Mouse (Mus musculus) lung, postnatal 4 days (tissue): ENCODE measurements around the gene Samd4b.
"Not testable (repeated sequence)": the region's sequence is repeated elsewhere in the genome, so short reads cannot be mapped to it uniquely, and the experiment has no call there.

Experiments used
- DNase-seq, 2 experiments: peaks; one replicate each; pipeline ENCODE4 v3.0.0; 2021

The Samd4b gene

DNA sequence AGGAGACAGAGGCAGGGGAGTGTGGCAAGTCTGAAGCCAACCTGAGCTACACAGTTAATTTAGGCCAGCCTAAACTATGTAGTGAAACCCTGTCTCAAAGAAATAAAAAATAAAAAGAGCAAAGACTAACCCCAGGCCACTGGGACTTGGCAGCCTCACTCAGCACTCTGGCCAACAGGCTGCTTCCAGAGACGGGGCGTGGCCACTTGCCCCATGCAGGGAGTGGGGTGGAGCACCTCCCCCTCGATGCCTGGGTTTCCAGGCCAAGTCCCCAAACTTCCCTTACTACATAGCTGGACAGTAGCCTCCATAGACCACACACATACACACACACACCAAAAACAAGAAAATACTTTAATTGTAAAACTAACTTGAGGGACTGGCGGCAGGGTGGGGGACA, 39.5 kb downstream of the Samd4b start:
- DNase-seq: peak; percentile 72 to 87

DNA sequence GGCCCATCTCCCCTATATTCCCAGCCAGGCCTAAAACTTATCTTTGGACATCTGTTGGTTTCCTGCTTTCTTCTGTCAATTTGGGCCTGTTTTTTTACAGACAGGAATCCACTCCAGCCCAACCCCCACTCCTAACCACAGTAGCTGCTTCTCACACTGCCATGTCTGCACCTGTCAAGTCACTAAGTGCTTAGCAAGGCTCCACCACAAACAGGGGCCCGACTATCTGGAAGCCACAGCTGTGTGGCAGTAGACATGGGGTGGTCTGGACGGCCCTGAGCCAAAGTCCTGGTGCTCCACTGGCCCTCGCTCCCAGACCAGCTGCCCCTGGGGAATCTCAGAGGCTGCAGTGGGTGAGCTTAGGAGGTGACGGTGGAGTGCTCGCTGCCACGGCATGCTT, 40.2 kb downstream of the Samd4b start:
- DNase-seq: no peak

DNA sequence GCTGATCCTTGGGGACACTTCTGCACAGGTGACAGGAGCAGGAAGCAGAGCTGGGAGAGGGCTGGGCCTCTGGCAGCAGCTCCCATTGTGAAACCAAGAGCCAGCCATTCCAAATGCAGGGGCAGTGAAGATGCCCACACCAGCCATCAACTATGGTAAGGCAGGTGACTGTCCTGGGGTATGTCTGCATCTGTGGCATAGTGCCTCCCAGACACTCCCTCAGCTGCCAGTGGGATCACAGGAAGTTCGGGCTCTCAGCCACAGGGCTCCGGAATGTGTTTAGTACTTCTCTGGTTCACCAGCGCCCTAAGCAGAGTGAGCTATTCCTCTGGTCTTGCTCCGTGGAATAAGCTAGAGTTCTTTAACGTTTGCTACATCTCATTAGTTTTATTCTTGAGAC, 40.9 kb downstream of the Samd4b start:
- DNase-seq: no peak

DNA sequence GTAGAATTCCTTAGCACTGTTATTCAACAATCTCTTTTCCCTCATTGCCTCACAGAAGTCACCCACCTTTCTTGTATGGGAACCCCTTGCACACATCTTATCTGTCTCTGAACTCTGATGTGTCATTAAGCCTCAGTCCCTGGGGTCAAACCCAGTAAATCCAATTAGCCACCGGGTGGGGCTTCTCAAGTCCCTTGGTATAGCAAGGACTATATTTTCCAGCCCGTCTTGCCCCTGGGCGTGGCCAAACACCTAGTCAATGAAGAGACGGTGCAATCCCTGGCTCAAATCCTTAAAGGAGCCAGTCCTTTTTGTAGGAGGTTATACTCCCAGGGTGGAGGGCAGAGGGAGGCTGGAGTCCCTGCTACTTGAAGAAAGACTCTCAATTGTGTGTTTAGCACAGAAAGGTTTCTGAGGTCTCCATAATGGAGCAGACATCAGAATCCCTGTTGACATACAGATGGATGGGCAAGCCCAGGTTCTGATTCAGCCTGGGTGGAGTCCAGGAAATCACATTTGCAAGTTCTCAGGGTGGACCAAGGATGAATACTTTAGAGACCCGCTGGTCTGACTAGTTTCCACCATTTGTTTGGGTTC, 41.9 kb downstream of the Samd4b start:
- no peak for DNase-seq

DNA sequence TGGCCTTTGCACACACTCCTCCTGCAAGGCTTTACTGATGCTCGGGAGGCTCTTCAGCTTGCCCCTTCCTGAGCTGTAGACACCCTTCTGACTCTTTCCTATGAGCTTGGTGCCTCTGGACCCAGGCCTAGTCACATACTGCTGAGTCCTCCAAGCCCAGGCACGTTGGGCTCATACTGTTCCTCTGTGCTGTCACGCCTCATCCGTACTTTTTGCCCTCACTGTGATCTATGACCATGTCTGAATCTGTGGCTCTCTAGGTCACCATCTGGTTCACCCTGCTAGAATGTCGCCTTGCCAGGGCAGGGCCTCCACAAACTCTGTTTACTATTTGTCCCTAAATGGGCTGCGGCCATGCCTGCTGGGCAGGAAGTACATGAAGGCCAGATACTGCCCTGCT, 44.9 kb downstream of the Samd4b start:
- DNase-seq: no peak

DNA sequence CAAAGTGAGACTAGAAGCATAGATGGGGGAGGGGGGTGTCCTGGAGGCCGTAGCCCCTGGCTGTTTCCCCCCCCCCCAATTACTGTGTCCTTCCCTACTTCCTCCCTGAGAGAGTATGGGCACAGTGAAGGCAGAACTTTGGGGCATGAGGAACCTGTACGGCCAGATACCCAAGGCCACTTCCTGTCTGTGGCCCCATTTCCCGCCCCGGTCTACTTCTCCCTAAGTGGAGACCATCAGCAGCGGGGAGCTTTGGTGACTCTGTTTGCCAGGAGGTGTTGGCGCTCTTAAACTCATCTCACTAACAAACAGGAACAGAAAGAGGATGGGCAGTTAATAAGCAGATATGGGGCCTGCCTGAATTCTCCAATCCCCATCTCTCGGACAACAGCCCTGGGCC, 50.3 kb downstream of the Samd4b start:
- no peak for DNase-seq

DNA sequence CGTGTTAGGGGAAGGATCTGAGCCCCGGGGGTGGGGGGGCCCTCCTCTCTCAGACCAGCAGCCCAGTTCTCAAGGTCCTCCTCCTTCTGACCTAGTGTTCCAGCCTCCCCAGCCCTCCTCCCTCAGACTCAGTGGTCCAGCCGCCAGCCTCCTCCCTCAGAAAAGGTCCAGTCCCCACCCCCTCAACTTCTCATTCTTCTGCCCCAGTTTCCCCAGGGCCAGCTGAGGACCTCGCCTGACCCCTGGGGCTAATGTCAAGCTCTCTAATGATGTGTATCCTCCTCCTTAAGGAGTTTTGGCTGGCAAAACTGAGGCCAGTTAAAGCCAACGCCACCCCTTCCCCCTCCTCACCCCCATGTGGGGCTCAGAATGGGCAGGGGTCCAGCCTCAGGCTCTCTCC, 50.8 kb downstream of the Samd4b start, which contains the start of gene Nccrp1:
TSS of gene Nccrp1 (minus strand) at position 101 of the 400 bp plus-strand sequence.
- no peak for DNase-seq

DNA sequence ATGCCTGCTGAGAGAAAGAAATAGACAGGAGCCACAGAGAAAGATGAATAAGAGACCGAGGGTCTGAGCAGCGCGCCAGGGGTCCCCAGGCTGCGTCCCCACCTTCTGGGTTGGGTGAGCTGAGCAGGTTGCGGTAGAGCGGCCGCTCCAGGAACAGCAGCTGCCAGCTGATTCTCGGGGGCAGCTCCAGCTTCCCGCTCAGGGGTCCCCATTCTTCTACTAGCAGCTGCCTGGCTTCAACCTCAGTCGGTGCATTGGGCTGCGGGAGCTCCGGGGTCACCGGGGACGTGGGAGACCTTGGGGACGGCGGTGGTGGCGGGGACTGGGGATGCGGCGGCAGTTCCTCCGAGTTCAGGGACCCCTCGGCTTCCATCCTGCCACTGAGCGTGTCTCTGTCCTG, 51.3 kb downstream of the Samd4b start:
- no peak for DNase-seq

DNA sequence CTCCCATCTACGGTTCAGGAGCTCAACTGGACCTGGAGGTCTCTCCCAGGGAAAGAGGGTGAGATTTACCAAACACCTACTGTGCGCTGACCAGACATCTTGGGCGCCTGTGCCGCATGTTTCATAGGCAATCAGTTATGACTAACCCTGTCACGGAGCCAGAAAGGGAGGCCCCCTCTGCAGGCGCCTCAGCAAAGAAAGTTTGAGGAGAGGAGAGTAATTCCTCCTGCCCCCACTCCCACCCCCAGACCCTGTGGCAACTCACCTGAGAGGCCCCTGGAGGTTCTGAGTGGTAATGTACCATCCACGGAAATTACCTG, 52.1 kb downstream of the Samd4b start:
- no peak for DNase-seq

DNA sequence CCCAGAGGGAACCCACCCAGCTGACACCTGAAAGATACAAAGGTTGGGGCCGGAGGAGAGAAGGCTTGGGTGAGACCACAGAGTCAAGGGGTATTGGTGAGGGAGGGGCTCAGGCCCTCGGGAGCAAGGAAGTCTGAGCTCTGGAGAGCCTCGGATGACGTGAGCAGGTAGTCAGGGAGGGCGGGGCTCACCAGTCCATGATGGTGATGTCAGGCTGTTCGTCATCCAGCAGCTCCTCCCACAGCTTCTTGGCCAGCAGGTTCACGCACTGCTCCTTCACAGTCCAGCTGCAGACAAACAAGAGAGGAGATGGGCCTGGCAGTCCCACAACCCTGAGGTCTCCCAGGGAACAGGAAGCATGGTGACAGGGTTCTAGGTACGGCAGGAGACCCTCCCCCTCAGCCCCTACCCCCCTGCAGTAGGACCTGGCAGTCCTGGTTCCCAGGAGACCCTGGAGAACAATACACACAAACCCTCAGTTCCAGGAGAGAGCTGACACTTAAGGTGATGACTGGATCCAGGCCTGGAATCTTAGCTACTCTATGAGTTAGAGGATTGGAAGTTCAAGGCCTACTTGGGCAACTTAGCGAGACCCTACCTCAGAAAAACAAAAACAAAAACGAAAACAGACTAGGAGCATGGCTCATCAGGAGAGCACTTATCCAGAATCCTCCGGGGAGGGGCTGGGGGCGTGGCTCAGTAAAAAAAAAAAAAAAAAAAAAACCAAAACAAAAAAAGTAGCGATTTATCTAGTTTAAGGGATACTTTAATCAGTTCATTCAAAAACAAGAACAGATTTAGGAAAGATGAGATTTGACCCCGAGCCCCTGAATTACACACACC, 52.7 kb downstream of the Samd4b start:
- DNase-seq: no peak

DNA sequence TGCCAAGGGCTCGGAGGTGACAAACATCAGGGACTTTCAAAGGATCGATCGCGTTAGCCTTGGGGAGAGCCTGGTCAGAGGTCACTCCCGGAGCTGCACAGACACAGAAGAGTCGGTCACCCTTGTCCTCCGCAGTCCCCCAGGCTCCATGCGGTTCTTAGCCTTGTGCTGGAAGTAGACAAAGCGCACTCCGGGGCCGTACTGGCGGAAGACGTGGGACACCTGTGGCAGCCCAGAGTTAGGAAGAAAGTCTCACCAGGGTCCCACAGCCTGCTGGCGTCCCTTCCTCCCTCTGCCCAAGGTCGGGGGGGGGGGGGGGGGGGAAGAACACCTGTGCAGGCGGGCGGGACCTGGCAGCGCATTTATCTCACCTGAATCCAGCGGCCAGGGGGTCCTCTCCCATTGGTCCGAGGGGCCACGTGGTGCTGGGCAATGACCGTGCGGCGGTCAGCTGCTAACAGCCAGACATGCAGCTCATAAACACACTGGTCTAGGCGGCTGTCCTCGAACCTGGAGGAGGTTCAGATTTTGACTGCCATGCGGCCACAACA, 53.8 kb downstream of the Samd4b start:
- no peak for DNase-seq

DNA sequence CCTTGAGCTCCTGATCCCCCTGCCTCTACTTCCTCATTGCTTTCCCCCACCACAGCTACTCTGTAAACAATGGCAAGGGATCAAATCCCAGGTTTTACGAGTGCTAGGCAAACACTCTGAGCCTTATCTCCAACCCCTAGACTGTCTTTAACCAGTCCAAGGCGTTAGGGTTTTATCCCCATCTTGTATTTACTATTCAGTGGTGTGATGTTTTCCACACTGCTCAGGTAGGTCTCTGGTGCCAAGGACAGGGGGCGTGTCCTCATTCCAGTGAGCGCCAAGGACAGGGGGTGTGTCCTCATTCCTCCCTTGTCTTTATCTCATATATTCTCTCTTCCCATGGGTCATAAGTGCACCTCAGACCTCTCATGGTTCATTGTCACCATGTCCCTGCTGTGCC, 57.4 kb downstream of the Samd4b start, which contains the start of gene Sycn:
TSS of gene Sycn (plus strand) at position 360 of the 400 bp plus-strand sequence.
- no peak for DNase-seq

DNA sequence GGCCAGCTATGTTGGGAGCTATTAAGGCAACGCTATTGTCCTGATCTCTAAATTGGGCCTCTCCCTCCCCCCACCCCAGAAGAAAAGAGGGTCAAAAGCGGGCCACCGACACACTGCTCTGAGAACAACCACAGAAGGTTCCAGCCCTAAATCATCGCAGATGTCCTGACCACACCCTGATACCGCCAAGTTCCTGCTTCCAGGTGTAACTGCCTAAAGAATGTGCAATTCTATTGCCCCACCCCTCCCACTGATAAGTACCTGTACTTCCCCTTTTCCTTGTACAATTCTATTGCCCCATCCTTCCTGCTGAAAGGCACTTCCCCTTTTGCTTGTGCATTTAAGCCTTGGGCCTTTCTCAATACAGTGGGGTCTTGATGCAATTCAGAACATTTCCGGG, 59.1 kb downstream of the Samd4b start:
- not testable (repeated sequence) for DNase-seq

DNA sequence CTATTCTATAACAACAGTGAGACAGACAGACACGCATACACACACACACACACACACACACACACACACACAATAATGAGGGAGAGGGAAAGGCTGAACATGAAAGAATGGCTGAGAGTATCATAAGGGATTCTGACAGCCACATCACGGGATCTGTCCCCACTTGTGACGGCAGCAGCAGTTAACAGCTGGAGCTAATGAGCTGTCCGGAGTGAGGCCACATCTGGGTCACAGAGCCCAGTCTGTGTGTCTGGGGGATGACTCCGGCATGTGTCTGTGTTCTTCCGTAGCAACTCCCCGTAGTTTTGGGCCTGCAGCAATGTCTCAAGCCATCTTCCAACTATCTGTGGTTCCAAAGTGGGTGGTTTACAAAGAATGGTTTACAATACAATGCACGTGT, 65.9 kb downstream of the Samd4b start:
- DNase-seq: peak in 1 of 2 experiments; percentile 72

DNA sequence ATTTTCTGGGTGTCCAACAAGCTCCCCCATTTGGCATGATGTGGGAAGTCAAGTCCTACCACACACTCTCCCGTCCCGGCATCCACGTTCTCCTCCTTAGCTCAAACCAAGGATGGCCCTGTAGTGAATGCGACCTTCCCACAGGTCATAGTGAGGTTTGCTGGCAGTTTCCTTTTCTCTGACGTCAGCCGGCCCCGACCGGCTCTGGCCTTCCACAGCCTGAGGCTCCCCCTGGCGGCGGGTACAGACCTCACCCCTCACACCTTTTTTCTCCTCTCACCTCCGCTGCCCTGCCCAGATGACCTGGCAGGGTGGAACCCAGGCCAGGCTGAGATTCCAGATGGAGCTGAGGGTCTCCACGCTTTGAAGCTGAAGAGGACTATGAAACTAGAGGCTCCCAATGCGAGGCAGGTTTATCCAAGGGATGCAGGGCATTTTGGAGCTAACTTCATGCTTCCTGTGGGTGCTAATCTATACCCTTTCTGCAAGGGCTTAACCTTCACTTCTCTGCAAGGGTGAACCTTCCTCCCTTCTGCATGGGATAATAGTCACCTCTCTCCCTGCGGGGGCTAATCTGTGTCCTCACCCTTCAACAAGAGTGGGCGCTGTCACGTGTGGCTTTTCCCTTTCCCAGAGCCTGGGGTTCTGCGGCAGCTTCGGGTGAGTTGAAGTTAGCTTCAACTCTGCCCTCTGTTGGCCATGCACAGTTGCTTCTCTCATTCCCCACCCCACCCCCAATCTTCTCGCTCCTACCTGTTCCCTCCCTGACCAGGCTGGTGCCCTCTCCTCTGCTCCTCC, 69.8 kb downstream of the Samd4b start:
- DNase-seq: peak; percentile 82 to 90

DNA sequence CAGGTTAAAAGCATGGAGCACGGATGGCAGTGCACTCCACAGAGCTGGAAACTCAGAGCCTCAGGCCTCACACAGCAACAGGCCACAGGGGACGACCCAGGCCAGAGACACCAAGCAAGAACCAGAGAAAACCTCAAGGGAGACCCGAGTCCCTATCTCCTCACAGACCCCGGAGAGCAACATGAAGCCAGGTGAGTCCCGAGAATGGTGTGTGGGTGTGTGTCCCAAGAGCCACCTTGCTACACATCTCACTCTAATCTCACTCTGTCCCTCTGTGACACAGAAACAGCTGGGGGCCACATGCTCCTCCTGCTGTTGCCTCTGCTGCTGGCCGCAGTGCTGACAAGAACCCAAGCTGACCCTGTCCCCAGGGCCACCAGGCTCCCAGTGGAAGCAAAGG, 75.4 kb downstream of the Samd4b start, which contains the start of gene Ifnl3:
TSS of gene Ifnl3 (plus strand) at position 301 of the 400 bp plus-strand sequence.
- not testable (repeated sequence) for DNase-seq

DNA sequence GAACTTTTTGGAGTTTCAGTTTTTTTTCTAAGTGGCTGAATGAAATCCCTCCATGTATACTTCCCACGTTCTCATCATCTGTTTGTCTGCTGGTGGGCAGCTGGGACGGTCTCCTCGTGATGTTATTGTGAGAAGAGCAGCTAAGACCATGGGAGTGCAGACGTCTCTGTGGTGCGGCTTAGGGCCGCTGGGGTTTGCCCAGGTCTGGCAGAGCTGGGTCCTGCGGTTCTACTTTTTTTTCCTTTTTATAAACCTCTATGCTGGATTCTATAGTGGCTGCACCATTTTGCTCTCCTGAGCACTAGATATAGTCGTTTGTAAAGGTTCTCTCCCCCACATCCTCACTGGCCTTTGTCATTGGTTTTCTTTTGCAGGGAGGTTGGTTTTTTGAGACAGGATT, 86.5 kb downstream of the Samd4b start:
- DNase-seq: no peak

DNA sequence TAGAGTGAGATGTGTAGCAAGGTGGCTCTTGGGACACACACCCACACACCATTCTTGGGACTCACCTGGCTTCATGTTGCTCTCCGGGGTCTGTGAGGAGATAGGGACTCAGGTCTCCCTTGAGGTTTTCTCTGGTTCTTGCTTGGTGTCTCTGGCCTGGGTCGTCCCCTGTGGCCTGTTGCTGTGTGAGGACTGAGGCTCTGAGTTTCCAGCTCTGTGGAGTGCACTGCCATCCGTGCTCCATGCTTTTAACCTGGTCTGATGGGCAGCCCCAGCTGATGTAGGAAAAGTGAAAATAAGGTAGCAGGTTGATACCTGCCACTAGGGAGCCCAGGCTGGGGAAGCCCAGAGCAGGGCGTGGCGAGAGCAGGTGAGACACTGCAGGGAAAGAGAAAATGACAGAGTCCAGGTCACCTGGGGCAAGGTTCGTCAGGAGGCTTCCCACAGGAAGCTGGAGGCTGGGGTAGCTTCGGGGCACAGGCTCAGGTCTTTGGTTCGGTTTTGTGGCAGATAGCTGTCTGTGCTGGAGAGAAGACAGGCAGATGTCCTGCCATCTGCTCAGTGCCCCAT, 87.5 kb downstream of the Samd4b start, which contains the start of gene Ifnl2:
TSS of gene Ifnl2 (minus strand) at position 51 of the 570 bp plus-strand sequence.
- DNase-seq: not testable (repeated sequence)

DNA sequence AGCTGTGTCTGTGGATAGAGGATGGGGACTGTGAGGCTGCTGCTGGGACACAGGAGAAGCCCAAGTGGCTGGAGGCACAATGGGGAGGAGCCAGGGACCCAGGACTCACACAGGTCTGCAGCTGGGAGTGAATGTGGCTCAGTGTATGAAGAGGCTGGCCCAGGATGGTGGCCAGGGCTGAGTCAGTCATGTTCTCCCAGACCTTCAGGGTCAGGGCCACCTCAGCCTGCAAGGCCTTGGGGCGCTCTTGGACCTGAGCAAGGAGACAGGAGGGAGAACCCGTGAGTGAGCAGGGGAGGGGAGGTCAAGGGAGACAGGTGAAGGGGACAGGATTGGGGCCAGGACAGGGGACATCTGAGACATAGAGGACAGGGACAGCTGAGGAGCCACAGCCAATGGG, 88.8 kb downstream of the Samd4b start:
- not testable (repeated sequence) for DNase-seq

DNA sequence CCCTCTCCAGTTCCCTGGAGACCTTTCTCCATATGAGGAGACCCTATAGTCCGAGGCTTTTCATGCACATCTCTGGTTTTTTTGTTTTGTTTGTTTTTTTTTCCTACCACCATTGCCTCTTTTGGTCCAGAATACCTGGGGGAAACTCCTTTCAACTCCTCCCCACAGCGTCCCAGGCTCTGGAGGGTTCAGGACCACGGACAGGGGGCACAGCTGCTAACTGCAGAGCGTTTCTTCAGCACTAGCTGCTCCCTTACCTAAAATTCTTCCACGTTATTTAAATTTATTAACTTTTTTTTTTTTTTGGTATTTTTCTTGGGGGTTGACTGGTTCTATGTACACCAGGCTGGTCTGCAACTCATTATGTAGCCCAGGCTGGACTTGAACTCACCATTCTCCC, 92.4 kb downstream of the Samd4b start:
- DNase-seq: peak in 1 of 2 experiments; percentile 16

DNA sequence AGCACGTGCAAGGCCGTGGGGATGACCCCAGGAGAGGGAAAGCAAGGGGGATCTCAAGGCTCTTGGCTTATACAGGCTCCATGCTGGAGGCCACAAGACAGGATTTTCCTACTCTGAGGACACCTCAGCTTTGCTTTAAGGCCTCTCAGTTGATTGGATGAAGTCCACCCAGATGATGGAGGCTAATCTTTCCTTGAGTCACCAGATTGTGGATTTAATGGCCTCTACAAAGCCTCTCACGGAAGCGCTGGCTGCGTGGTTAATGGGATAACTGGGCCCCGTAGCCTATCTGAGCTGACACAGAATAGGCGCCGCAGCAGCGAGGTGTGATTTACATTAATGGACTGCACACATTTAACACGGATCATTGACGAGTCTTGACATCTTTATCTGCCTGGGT, 102.5 kb downstream of the Samd4b start:
- no peak for DNase-seq

DNA sequence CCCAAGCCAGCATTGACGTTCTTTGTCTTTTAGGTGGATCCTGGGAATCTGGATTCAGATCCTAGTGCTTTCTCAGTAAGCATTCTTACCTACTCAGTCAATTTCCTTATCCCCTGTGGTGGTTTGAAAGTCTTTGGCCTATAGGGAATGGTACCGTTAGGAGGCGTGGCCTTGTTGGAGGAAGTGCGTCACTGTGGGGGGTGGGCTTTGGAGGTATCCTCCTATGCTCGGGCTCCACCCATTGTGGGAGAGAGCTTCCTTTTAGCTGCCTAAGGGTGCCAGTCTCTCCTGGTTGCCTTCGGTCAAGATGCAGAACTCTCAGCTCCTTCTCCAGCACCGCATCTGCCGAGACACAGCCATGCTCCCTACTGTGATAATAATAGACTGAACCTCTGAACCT, 105.6 kb downstream of the Samd4b start:
- DNase-seq: no peak

DNA sequence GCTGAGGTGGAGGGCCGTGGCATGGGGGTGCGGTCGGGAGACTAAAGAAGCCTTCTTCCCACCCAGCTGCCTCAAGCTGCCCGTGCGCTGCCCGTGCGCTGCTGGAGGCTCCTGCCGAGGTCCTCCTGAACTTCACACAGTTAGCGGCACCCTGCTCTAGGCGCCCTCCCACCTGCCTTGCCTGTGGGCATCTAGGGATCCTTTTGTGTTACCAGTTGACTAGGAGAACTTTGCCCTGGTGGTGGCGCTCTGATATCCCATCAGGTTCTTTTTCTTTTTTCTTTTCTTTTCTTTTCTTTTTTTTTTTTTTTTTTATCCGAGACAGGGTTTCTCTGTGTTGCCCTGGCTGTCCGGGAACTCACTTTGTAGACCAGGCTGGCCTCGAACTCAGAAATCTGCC, 107.0 kb downstream of the Samd4b start:
- no peak for DNase-seq
